14 mouse cellular contexts compared by ENCODE assay signal in the genomic region with DNA sequence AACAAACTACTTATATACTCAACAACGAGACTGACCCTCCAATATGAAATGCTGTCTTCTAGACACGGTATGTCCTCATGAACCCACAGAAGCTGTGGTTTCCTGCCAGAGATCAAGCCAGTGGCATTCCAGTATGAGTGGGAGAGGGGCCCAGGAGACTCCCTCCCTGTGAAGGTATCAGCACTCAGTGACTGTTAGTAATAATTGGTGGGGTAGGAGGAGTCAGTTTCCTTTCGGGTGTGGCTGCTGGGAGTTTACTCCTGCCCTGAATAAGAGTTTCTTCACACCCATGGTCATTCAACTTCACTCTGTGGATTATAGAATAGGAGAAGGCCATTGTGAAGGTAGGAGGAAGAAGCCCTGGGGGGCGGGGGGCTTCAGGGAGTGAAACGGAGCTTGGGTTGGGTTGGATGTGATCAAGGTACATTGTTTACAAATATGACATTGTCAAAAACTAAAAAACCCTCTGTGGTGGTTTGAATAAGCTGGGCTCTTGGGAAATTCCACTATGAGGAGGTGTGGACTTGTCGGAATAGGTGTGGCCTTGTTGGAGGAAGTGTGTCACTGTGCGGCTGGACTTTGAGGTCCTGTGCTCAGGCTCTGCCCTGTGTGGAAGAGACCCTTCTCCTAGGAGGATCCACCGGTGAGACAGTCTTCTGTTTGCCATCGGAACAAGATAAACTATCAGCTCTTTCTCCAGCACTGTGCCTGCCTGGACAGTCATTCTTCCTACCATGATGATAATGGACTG.
"Had no signal": no experiment of that assay in that cellular context is flagged by ENCODE, and none has a peak within 500 bp of the region (broad histone marks: within the 10 kb centered on the region; RNA-seq: fewer than 3 reads in every experiment).

No protein-coding gene starts in this region.

- H3K36me3 ChIP-seq: limb, embryonic 15.5 days; midbrain, embryonic 10.5 days; neural tube, embryonic 15.5 days had no signal

- H3K9me3 ChIP-seq: limb, embryonic 15.5 days; midbrain, embryonic 10.5 days; neural tube, embryonic 15.5 days had no signal

- H3K4me2 ChIP-seq: limb, embryonic 15.5 days; neural tube, embryonic 15.5 days had no signal

- H3K4me3 ChIP-seq: limb, embryonic 15.5 days; midbrain, embryonic 10.5 days; myocyte; neural tube, embryonic 15.5 days had no signal

- H3K27me3 ChIP-seq: limb, embryonic 15.5 days; neural tube, embryonic 15.5 days had no signal

- H3K4me1 ChIP-seq: midbrain, embryonic 10.5 days; neural tube, embryonic 15.5 days had no signal

- H3K27ac ChIP-seq: kidney, postnatal 0 days; limb, embryonic 15.5 days; midbrain, embryonic 10.5 days; neural tube, embryonic 15.5 days had no signal

- H3K9ac ChIP-seq: limb, embryonic 15.5 days; neural tube, embryonic 15.5 days had no signal

- DNase-seq: kidney, adult 9 months; kidney, postnatal 36 days; layer of hippocampus, adult 9-11 months; layer of hippocampus, postnatal 36 days; lung, adult 18-20 months; midbrain, embryonic 14.5 days; retina, postnatal 1 day; thymus, adult 18-20 months; thymus, postnatal 14 days had no signal
